Mouse (Mus musculus) kidney, embryonic 16.5 days (tissue): ENCODE data around the gene Mrap2. TPM values are rescaled to one million over a fixed set of nuclear protein-coding genes. Genes with fewer than 3 reads are reported as not detected.
"Not testable (repeated sequence)": the region's sequence is repeated elsewhere in the genome, so short reads cannot be mapped to it uniquely, and the experiment has no call there.

Experiments
- ATAC-seq: fragments of 200-750 bp; cut with Nextera tagmentation; 2 replicates; pipeline ENCODE4 v1.8.0; 2017; ENCODE audit warnings: moderate TSS enrichment; ENCODE audit not compliant: low FRiP score, low TSS enrichment
- H3K27ac ChIP-seq: fragments of 300-500 bp; sonication (generic); 2 replicates; pipeline ENCODE4 v1.5.1; 2014; ENCODE audit warnings: low read length
- H3K27me3 ChIP-seq: fragments of 300-500 bp; sonication (generic); 2 replicates; pipeline ENCODE4 v1.6.1; 2014; ENCODE audit warnings: low read length, control low read depth, mixed read lengths; ENCODE audit not compliant: insufficient read depth
- H3K36me3 ChIP-seq: fragments of 300-500 bp; sonication (generic); 2 replicates; pipeline ENCODE4 v1.6.1; 2014; ENCODE audit warnings: low read length, control low read depth, mixed read lengths; ENCODE audit not compliant: insufficient read depth
- H3K4me1 ChIP-seq: fragments of 300-500 bp; sonication (generic); 2 replicates; pipeline ENCODE4 v1.6.1; 2014; ENCODE audit warnings: low read length, control low read depth, mixed read lengths; ENCODE audit not compliant: insufficient read depth
- H3K4me2 ChIP-seq: fragments of 300-500 bp; sonication (generic); replicated peaks from 2 replicates; pipeline ENCODE4 v1.6.1; 2014; ENCODE audit warnings: low read depth, low read length
- H3K4me3 ChIP-seq: fragments of 300-500 bp; sonication (generic); 2 replicates; pipeline ENCODE4 v1.5.1; 2014; ENCODE audit warnings: mild to moderate bottlenecking, low read length
- H3K9ac ChIP-seq: fragments of 300-500 bp; sonication (generic); replicated peaks from 2 replicates; pipeline ENCODE4 v1.6.1; 2014; ENCODE audit warnings: low read length
- H3K9me3 ChIP-seq: fragments of 300-500 bp; sonication (generic); 2 replicates; pipeline ENCODE4 v1.6.1; 2016; ENCODE audit warnings: low read length, control low read depth
- WGBS: fragments of 180-500 bp; shearing (Covaris S2); extraction: QIAGEN DNeasy Blood & Tissue Kit; methylation state at CpG from one replicate; pipeline ENCODE4 v1.1.7; 2014; 5-methylcytosine and 5-hydroxymethylcytosine counted together
- polyA plus RNA-seq: library from polyadenylated mRNA; unstranded; fragments of >200 nt; fragmentation: Nextera tagmentation; extraction: Ambion mirVana; gene quantifications from 2 replicates; pipeline ENCODE4 v1.2.1, GENCODE M21; 2015

The Mrap2 gene
- 0.21 and 0.26 TPM in 2 replicates for polyA plus RNA-seq

DNA sequence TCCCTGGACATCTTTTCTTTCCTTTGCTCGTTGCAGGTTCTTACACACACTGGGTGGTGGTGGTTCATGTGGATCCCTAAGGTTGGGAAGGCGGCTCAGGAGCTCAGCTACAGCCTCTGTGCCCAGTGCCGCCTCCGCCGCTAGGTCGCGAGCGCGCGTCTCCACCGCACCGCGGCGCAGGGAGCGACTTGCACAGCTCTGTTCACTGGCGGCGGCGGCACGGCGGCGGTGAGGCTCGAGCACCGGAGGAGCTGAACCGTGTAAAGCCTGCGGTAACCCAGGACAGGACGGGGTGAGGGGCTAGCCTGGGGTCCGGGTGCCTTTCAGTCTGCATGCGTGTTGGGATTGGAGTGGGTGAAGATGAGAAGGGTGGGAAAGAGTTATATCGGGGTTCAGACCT is at the start of gene Mrap2:
Mrap2 (plus strand) TSS at position 201 of the 400 bp plus-strand sequence.
- ATAC-seq = peak; percentile 82
- Histone ChIP-seq H3K27me3 (peaks cover 24% of the 10 kb centered on the region), H3K27ac (no peak within 1 kb of the TSS), H3K4me3 (peak within 1 kb of the TSS; percentile 40), H3K9me3 (no peaks in the 10 kb centered on the region), H3K4me2 (peak within 1 kb of the TSS; percentile 63), H3K9ac (no peak within 1 kb of the TSS), H3K36me3 (no peaks in the 10 kb centered on the region), H3K4me1 (peaks cover 10% of the 10 kb centered on the region)
- under 1% methylated on average over 29 of the region's 29 CpGs for WGBS

DNA sequence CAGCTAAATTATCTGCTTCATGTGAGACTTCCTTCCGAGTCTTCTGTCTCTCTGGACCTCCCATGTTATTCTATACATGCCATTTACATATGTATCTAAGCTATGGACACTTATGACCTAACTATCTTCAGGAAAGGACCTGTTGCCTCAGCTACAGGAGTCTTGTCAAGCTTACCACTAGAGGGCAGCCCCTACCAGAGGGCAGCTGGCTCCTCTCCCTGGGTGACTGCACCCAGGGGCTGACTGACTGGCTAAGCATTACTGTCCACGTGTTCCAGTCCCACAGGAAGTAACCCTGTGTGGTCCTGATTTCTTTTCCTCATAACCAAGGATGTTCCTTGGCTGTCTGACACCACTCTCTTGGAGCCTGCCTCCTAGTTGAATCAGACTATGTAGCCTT is 46.1 kb upstream of the Mrap2 start:
- 52% methylated on average over 2 of the region's 2 CpGs for WGBS

DNA sequence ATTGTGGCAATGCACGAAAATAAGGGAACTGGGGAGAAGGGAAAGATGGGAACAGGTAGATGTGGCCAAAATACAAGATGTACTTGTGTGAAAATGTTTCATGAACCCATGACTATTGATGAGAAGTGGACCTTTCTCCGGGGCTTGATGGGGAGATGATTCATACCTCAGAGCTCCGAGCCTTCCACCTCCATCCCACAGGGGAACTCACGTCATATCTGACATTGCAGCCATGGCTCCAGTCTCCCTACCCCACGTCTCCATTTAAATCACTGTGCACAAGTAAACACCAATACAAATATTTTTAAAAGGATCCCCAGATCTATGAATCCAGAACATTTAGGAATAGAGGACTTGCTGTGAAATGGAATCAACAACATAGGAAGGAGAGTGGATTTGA is 29.1 kb upstream of the Mrap2 start:
- H3K4me1 ChIP-seq = no peaks in the 10 kb centered on the region
- H3K4me3 ChIP-seq = no peak overlapping the region
- no peak overlapping the region for H3K27ac ChIP-seq
- no peak overlapping the region for H3K9ac ChIP-seq
- H3K4me2 ChIP-seq = no peak overlapping the region
- ATAC-seq = no peak
- no peaks in the 10 kb centered on the region for H3K9me3 ChIP-seq
- H3K36me3 ChIP-seq = no peaks in the 10 kb centered on the region
- WGBS = 81% methylated on average over 5 of the region's 5 CpGs
- H3K27me3 ChIP-seq = no peaks in the 10 kb centered on the region

More for the DNA sequence above, 46.1 kb upstream of the Mrap2 start:
- Histone ChIP-seq H3K4me2 (no peak overlapping the region), H3K27me3 (no peaks in the 10 kb centered on the region), H3K4me3 (no peak overlapping the region), H3K27ac (no peak overlapping the region), H3K36me3 (no peaks in the 10 kb centered on the region), H3K4me1 (no peaks in the 10 kb centered on the region), H3K9ac (no peak overlapping the region), H3K9me3 (no peaks in the 10 kb centered on the region)
- ATAC-seq = no peak

DNA sequence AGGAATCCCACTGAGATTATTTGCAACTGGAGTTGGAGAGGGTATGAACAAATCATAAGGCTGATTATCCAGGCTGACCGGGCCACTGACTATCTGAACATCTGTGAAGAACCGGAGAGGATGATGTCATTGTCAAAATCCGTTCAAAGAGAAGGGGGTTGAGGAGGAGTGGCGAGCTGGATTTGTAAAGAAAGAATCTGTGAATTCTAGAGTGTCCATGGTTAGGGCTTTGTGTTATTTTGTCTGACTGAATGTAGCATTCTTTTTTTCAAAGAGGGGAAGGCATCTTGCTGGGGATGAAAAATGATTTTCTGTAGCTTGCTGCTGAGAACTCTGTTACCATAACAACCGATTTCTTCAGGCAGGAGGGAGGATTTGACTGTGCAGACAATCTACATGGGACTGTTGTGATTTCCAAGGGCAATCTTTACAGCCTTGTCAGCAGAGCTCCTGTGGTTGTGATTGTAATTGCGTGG is 28.6 kb upstream of the Mrap2 start:
- H3K4me1 ChIP-seq = no peaks in the 10 kb centered on the region
- H3K4me2 ChIP-seq = no peak overlapping the region
- 60% methylated on average over 6 of the region's 6 CpGs for WGBS
- H3K36me3 ChIP-seq = no peaks in the 10 kb centered on the region
- no peaks in the 10 kb centered on the region for H3K9me3 ChIP-seq
- ATAC-seq = no peak
- no peak overlapping the region for H3K9ac ChIP-seq
- no peaks in the 10 kb centered on the region for H3K27me3 ChIP-seq
- H3K27ac ChIP-seq = no peak overlapping the region
- no peak overlapping the region for H3K4me3 ChIP-seq

DNA sequence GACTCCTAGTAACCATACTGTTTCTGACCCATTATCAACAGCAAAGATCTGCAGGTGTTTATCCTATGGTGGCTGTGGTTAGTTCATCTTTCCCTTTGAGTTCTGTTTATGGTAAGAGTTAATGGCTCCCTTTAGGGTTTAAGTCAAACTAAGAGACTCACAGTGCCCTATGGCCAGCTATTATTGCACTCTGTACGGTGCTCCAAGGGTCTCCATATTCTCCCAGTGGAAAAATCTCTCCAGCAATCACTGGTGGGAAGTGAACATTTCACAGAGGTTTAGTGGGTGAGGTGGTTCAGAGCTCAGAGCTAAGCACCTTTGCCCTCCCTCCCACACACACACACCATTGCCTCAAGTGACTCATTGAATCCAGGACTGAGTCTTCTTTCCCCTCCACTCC is 28.1 kb upstream of the Mrap2 start:
- no peaks in the 10 kb centered on the region for H3K27me3 ChIP-seq
- H3K4me1 ChIP-seq = no peaks in the 10 kb centered on the region
- H3K9ac ChIP-seq = no peak overlapping the region
- H3K4me3 ChIP-seq = no peak overlapping the region
- no peaks in the 10 kb centered on the region for H3K36me3 ChIP-seq
- H3K27ac ChIP-seq = no peak overlapping the region
- H3K9me3 ChIP-seq = no peaks in the 10 kb centered on the region
- WGBS = 73% methylated on average over 1 of the region's 1 CpGs
- no peak overlapping the region for H3K4me2 ChIP-seq
- ATAC-seq = no peak

DNA sequence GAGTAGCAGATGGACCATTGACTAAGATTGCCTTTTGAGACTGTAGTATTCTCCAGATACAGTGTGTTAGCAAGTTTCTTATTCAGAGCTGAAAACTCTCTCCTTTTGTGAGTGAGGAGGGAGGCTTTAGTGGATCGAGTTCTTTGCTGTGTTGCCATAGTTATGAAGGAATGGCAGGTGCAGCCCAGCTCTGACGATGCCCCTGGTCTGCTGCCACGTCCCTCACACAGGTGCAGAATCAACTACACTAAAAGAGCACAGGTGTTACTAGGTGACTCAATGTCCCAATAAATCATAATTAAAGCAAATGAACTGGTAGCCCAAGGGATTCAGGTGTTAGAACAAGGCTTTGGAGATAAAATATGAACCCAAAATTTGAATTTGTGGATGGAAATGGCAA is 25.1 kb upstream of the Mrap2 start:
- Histone ChIP-seq H3K4me3 (no peak overlapping the region), H3K27me3 (no peaks in the 10 kb centered on the region), H3K9me3 (no peaks in the 10 kb centered on the region), H3K27ac (no peak overlapping the region), H3K4me2 (no peak overlapping the region), H3K9ac (no peak overlapping the region), H3K4me1 (no peaks in the 10 kb centered on the region), H3K36me3 (no peaks in the 10 kb centered on the region)
- 75% methylated on average over 3 of the region's 3 CpGs for WGBS
- ATAC-seq = no peak

DNA sequence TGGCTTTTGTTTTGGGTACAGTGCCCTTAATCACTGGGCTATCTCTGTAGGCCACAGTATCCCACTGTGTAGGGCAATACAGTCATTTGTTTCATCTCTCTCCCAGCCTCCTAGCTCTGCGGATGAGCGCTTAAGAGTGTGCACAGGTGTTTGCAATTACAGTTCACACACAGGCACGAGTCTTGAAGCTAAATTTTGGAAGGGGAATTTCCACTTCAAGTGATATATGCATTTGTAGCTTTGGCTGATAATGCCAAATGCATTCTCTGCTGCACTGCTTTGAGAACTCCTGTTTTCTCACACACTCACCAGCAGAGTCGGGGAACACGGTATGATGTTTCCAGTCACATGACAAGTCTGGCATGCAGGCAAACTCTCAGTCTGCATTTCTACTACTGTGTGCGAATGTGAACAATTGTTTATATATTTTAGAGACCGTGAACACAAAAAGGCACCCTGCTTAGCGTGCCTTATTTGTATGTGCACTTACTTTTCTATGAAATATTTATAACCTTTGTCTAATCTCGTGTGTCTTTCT is 22.1 kb upstream of the Mrap2 start:
- 66% methylated on average over 9 of the region's 9 CpGs for WGBS
- Histone ChIP-seq H3K36me3 (no peaks in the 10 kb centered on the region), H3K9ac (no peak overlapping the region), H3K27me3 (no peaks in the 10 kb centered on the region), H3K4me2 (no peak overlapping the region), H3K9me3 (no peaks in the 10 kb centered on the region), H3K4me1 (no peaks in the 10 kb centered on the region), H3K4me3 (no peak overlapping the region), H3K27ac (no peak overlapping the region)
- ATAC-seq = no peak

DNA sequence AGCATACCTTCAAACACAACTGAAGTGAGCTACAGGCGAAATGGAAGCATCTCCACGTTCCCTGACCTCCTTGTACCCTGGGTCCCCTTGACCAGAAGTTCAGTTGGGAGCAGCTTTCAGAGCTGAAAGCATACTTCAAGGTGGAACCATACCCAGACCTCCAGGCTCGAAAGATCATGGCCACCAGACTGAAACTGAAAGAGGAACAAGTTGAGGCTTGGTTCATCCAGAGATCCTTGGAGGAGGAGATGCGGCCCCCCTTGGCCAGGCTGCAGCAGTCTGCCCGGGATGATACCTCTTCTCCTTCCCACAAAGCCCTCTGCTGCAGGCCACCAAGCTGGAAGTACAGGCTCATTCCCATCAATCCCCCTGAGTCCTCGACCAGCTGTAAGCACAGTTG is 17.1 kb upstream of the Mrap2 start:
- not testable (repeated sequence) for H3K9ac ChIP-seq, H3K4me2 ChIP-seq

DNA sequence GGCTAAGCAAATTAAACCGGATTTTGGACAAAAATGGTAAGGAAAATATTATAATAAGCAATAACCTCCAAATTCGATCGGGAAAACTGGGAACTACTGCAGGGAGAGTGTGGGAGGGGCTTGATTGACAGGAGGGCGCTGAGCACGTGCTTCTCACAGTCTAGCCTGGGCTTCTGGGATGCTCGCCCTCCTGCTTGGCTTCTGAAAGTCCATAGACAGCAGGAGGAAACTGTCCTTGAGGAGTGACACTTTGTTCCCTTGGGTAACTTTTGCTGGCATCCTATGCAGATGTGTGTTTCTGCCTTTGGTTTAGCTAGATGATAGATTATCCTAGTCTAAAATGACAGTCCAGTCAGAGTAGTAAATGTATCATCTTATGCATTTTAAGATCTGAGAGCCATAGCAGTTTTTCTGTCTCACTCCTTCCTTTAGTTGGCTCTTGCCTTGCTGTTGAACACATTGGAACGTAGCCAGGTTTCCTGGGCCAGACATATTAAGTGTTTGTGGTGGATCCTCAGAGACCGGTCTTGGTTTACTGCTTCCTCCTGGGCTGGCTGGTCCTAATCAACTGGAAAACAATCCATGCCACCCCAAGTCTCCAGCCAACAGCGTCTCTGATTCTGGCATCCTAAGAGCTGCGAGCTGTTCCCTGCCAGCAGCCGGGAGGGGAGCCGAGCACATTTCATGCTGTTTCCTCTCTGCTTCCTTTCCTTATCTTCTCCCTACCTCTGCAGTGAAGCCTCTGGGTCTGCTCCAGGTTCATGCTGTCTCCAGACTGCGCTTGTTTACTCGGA is 8.1 kb upstream of the Mrap2 start:
- H3K36me3 ChIP-seq = no peaks in the 10 kb centered on the region
- H3K27ac ChIP-seq = no peak overlapping the region
- H3K4me1 ChIP-seq = no peaks in the 10 kb centered on the region
- WGBS = 63% methylated on average over 14 of the region's 14 CpGs
- no peak overlapping the region for H3K4me2 ChIP-seq
- H3K27me3 ChIP-seq = no peaks in the 10 kb centered on the region
- H3K4me3 ChIP-seq = no peak overlapping the region
- no peak overlapping the region for H3K9ac ChIP-seq
- ATAC-seq = no peak
- H3K9me3 ChIP-seq = no peaks in the 10 kb centered on the region

More for the DNA sequence above, 17.1 kb upstream of the Mrap2 start:
- not testable (repeated sequence) for ATAC-seq, H3K9me3 ChIP-seq, H3K36me3 ChIP-seq, H3K4me3 ChIP-seq, H3K27ac ChIP-seq, H3K4me1 ChIP-seq, H3K27me3 ChIP-seq
- 85% methylated on average over 5 of the region's 6 CpGs for WGBS

DNA sequence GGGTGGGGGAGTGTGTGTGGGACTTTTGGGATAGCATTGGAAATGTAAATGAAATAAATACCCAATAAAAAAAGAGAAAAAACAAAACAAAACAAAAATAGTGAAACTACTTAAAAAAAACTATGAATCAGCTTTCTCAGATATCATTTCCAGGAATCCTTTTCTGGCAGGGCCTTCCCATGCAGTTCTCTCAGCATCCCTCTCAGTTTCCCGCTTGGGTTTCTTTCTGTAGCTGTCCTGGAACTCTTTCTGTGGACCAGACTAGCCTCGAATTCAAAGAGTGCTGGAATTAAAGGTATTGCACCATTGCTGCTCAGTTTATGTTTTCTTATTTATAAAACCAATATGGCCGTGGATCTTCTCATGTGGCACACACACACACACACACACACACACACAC is 1.0 kb upstream of the Mrap2 start:
- no peak overlapping the region for H3K27ac ChIP-seq
- H3K4me2 ChIP-seq = no peak overlapping the region
- no peak overlapping the region for H3K4me3 ChIP-seq
- peaks cover 10% of the 10 kb centered on the region for H3K4me1 ChIP-seq
- no peak overlapping the region for H3K9ac ChIP-seq
- ATAC-seq = no peak
- no peaks in the 10 kb centered on the region for H3K36me3 ChIP-seq
- 83% methylated on average over 3 of the region's 3 CpGs for WGBS
- no peaks in the 10 kb centered on the region for H3K9me3 ChIP-seq
- H3K27me3 ChIP-seq = peaks cover 24% of the 10 kb centered on the region
